Mouse (Mus musculus) induced T-regulatory cell, adult 2 months (primary cell): ENCODE data around the gene Hras.

Experiments
- DNase-seq: peaks from one replicate; pipeline ENCODE4 v3.0.0-alpha.2; 2012; ENCODE audit warnings: low read depth

Gene Hras

DNA sequence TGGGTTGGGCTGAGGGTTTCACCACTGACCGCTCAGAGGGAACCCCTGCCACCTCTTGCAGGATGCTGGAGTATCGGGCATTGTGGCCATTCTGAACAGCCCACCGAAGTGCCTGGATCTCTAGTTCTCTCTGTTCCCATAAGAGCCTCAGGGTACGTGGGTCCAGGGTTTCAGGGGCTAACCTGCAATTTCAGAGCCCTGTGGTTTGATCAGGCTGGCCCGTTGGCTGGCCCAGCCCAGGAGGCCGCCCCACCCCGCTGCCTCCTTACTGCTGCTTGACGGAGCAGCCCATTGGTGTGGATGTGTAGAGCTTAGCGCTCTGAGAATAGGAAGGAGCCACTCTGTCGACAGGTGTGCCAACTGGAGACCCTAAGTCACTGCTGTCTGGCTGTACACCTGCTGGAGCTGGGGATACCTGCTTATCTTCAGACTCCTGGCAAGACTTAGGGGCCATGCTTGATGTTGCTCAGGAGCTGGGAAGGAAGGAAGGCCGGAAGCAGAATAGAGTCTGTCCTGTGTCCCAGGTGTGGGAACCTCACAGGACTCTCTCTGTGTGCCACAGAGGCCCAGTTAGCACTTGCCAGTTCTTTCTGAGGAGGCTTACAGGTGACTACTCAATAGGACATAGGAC, 19.9 kb upstream of the Hras start, which contains the start of gene Lmntd2:
Gene Lmntd2 (minus strand): TSS at position 476 of the 631 bp plus-strand sequence.
- DNase-seq: no peak

DNA sequence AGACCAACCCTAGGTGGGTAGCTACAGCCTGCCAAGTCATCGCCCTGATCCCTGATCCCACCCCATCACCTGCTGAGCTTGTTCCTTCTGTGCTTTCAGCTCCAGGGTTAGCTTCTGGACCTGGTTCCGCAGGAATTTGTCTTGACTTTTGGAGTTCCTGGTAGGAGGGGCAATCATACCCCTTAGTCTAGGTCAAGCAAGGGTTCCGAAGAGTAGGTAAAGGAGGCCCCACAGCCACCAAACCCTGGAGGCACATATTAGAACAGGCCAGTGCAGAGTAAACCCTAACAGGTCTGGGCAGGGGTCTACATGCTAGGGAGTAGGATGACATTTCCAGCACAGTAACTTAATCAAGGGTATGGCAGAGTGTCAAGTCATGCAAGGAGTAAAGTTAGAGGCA, 19.3 kb upstream of the Hras start:
- no peak for DNase-seq

- DNase-seq: no peak
Observed at GRCm38 (mm10) chr7:141210606-141211131, 16.9 kb upstream of the Hras start.

GRCm38 (mm10) chr7:141210137-141210536, 16.3 kb upstream of the Hras start:
- no peak for DNase-seq

- DNase-seq: no peak
Observed at GRCm38 (mm10) chr7:141209526-141209925, 15.7 kb upstream of the Hras start.

DNA sequence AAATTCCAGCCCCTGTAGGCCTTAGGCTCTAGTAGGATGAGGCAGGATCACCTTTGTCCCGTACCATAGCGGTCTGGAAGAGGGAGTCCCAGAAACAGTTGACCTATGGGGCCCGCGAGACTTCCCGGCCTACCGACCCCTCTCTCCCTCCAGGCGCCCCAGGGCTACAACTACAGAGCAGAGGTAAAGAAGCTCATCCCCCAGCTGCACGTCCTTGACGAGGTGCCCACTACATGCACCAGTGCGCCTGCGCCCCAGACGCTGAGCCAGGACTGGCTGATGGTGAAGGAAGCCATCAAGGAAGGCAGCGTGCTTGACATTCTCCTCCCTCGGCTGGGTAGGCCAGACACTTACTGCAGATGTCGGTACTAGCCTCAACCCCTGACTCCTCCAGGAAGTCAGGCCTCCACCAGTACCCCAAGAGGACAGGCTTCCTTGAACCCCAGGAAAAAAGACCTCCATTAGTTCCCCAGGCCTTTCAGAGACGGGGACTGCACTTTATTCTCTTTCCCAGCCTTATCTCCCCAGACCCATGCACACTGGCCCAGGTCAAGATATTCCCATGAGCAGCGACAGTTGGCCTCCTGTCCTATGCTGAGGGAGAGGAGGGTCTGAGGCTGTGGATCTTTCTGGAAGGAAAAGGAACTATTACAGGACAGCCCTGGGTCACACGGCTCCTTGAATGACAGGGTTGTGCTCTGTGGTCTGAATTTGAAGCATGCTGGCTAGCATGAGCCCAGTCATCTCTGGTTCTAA, 12.6 kb upstream of the Hras start:
- DNase-seq: no peak

GRCm38 (mm10) chr7:141205504-141205903, 11.7 kb upstream of the Hras start:
- no peak for DNase-seq

DNA sequence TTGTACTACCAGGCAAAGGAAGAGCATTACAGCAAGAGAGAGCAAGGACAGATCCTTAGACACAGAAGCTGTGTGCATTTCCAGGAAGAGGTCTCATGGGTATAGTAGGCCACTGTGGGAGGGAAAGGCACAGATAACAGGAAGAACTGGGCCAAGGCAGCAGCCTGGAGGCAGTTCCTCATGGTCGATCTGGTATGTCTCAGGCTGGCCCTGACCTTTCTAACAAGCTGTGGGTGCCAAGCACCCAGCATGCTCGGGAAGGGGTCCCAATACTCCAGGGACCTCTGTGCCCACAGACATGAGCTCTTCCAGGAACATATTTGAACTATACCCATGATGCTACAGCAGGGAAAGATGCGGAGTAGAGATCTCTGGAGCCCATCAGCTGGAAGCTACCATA, 10.7 kb upstream of the Hras start:
- no peak for DNase-seq

DNA sequence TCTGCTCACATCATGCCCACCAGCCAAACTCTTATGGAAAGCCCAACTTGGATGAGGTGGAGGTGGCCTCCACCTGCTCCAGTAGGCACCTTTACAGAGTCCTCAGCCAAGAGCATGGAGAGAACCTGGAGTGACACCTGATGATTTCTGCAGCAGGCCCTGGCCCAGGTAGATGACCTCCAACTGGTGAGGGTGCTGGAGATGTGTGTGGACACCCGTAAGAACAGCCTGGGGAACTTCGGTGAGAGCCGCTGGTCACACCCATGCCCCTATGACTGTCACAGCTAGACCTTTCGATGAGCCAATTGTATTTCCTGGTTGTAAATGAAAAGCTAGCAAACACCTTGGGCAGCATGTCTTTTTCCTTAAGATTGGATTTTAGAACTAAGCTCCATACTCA, 4.3 kb upstream of the Hras start:
- DNase-seq: no peak

DNA sequence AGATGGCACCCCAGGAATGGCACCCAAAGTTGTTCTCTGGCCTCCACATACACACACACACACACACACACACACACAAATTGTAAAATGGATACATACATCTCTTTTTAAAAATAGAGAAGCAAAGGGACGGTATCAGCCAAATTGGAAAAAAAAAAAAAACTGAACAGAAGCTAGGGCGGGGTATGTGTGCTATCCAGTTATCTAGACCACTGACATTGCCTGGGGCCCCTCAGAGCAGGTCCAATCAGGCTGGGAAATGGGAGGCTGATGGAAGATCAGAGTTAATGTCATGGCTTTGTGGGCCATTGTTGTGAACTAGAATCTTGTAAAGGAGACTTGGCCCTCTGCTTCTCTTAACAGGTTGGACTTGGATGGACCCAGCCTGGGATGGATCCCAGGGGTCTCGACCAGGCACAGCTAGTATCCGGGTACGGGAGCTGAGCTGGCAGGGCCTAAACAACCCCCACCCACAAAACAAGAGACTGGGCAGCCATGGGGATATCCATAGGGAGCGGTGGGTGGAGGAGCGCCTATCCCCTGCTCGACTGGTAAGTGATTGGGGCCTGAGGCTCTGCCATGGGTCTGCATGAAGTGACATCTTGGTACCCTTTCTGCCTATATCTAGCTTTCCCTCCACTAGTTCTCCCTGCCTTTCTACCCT, 2.9 kb upstream of the Hras start:
- no peak for DNase-seq

DNA sequence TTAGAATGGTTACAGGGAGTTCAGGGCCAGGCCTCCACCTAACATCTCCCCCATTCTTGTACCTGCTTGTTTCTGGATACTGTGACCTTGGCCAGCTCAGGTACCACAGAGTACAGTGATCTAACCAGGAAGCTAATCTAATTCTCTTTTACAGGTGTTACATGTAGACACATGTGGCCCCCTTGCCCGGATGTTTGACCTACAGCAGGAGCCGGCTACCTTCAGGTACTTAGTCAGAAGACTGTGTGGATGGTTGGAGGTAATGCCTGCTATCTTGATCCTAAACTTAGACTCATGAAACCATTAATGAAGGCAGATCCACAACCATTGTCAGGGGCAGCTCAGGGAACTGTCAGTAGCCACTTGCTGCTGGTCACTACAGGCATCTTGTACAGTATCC, 1.9 kb upstream of the Hras start:
- no peak for DNase-seq

GRCm38 (mm10) chr7:141194830-141195229, 1.0 kb upstream of the Hras start:
- DNase-seq: peak; percentile 96

- no peak for DNase-seq
Observed at GRCm38 (mm10) chr7:141194409-141194808, 604 bp upstream of the Hras start.

GRCm38 (mm10) chr7:141193348-141193856, 403 bp downstream of the Hras start:
- DNase-seq: no peak

DNA sequence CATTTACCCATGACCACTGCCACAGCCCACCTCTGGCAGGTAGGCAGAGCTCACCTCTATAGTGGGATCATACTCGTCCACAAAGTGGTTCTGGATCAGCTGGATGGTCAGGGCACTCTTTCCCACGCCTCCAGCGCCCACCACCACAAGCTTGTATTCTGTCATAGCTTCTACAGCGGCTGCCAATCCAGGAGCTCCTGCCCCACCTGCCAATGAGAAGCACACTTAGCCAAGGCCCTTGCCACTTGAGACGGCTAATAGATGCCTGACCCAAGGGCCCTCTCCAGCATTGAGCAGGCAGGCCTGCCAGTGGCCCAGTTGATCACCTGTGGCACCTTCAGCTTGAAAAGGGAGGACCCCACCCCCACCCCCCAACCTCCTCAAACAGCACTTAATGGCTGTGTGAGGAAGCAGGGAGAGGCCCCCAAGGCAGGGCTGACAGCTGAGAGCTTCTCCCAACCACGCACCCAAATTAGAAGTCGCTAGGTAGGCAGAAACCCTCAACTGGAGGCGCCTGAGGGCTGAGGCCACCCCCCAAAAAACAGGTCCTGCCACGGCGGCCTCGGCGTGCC, 943 bp downstream of the Hras start:
- DNase-seq: no peak

DNA sequence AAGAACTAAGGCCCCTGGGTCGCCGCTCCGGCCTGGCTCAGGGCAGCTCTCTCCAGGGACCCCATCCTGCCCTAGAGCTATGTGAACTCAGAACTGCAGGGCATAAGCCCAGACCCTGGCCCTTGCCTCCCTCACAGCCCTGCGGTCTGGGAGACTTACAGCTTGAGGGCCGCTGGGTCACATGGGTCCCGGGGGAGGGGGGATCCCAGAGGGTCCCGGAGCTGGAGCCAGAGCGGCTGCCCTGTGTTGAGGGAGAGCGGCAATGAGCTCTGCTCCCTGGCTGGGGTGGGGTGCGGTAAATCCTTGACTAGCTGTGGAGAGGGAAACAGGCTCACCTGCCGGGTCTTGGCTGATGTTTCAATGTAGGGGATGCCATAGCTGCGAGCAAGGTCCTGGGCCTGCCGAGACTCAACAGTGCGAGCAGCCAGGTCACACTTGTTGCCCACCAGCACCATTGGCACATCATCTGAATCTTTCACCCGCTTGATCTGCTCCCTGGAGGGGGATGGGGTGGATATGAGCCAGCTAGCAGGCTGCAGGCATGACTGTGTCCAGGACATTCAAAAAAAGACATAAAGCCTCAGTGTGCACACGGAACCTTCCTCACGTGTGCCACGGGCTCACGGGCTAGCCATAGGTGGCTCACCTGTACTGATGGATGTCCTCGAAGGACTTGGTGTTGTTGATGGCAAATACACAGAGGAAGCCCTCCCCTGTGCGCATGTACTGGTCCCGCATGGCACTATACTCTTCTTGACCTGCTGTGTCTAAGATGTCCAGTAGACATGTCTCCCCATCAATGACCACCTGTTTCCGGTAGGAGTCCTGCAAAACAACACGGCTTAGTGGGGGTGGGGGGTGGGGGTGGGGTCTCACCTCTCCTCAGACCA, 1.8 kb downstream of the Hras start:
- DNase-seq: no peak

DNA sequence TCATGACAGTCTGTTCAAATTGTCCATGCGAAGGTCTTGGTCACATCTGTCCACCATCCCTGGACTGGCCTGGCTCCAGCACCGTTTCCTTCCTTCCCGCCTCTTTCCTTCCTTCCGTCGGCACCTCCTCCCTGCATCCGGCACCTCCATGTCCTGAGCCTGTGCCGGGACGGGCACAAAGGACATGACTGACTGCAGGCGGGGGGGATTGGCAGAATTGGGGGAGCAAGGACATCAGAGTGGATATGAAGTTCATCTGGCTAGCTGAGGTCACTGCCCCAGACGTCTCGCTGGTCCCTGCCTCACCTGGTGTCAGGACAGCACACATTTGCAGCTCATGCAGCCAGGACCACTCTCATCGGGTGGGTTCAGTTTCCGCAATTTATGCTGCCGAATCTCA, 2.8 kb downstream of the Hras start:
- no peak for DNase-seq

GRCm38 (mm10) chr7:141190220-141190619, 3.6 kb downstream of the Hras start:
- DNase-seq: no peak

GRCm38 (mm10) chr7:141188733-141189132, 5.1 kb downstream of the Hras start:
- DNase-seq: no peak

DNA sequence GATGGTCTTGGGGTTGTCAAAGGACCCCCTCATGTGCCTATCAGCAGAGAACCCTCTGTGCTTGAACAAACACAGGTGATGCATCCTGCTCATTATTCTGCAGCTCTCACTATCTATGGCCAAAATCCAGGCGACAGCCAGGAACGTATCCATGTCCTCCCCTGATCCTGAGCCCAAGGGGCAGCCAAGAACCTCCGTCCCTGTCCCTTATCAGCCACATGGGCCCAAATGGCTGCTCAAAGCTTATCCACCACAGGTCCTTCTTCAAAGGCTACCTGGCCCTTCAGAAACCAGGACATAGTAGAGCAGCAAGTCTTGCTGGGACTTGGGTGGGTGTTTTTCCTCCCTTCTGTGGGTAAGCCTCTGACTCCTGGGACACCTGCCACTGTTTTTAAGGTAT, 5.6 kb downstream of the Hras start:
- no peak for DNase-seq

GRCm38 (mm10) chr7:141176173-141176572, 17.6 kb downstream of the Hras start:
- peak; percentile 95 for DNase-seq
